Mouse (Mus musculus) right cerebral cortex, postnatal 36 days (tissue): ENCODE results near the gene Eif2d.
A peak's percentile ranks its signal among the peaks of the same experiment; 100 is the strongest.

Experiments
- DNase-seq, 2 experiments: peaks; one replicate each; pipeline ENCODE4 v3.0.0; 2022; ENCODE audit warnings: low spot score in 2 of 2, mixed read lengths in 1 of 2

Eif2d gene

GRCm38 (mm10) chr1:131153018-131153629, at the start of gene Eif2d:
TSS of gene Eif2d (plus strand) at chr1:131153181.
- peak; percentile 76 to 84 for DNase-seq

GRCm38 (mm10) chr1:131103776-131104424, 49.1 kb upstream of the Eif2d start:
- no peak for DNase-seq

GRCm38 (mm10) chr1:131107575-131108308, 45.2 kb upstream of the Eif2d start:
- no peak for DNase-seq

GRCm38 (mm10) chr1:131110525-131111106, 42.4 kb upstream of the Eif2d start:
- DNase-seq: no peak

GRCm38 (mm10) chr1:131112576-131112975, 40.4 kb upstream of the Eif2d start:
- DNase-seq: no peak

- DNase-seq: no peak
Measured at GRCm38 (mm10) chr1:131115932-131116331, 37.0 kb upstream of the Eif2d start.

- DNase-seq: peak; percentile 77 to 80
Measured at GRCm38 (mm10) chr1:131116430-131117011, 36.5 kb upstream of the Eif2d start.

GRCm38 (mm10) chr1:131118530-131118929, 34.5 kb upstream of the Eif2d start:
- DNase-seq: no peak

- no peak for DNase-seq
Measured at GRCm38 (mm10) chr1:131119026-131119425, 34.0 kb upstream of the Eif2d start.

GRCm38 (mm10) chr1:131121987-131122386, 31.0 kb upstream of the Eif2d start:
- DNase-seq: no peak

GRCm38 (mm10) chr1:131123522-131124265, 29.3 kb upstream of the Eif2d start:
- no peak for DNase-seq

GRCm38 (mm10) chr1:131125987-131126744, 26.8 kb upstream of the Eif2d start:
- peak; percentile 66 to 67 for DNase-seq

- no peak for DNase-seq
Measured at GRCm38 (mm10) chr1:131134231-131134630, 18.8 kb upstream of the Eif2d start.

- DNase-seq: no peak
Measured at GRCm38 (mm10) chr1:131134942-131135522, 17.9 kb upstream of the Eif2d start.

- no peak for DNase-seq
Measured at GRCm38 (mm10) chr1:131135960-131136629, 16.9 kb upstream of the Eif2d start.

- no peak for DNase-seq
Measured at GRCm38 (mm10) chr1:131137111-131137510, 15.9 kb upstream of the Eif2d start.

GRCm38 (mm10) chr1:131137717-131138118, 15.3 kb upstream of the Eif2d start:
- DNase-seq: no peak

GRCm38 (mm10) chr1:131138191-131139016, 14.6 kb upstream of the Eif2d start, which contains the start of gene Dyrk3:
TSS of gene Dyrk3 (minus strand) at chr1:131138340.
- DNase-seq: peak; percentile 85 to 89
